Mouse (Mus musculus): Measurements from ENCODE around the gene Lgi4. TPM values are rescaled to one million over a fixed set of nuclear protein-coding genes. Genes with fewer than 3 reads are reported as not detected.

The Lgi4 gene
- 2.1 TPM in 2 replicates for polyA plus RNA-seq (2016; fragmentation: Nextera tagmentation; extraction: Ambion mirVana)

GRCm38 (mm10) chr7:31059108-31059507, at the start of gene Lgi4:
Gene Lgi4 (plus strand): TSS chr7:31059342.
- Histone ChIP-seq H3K4me2 (replicated peaks) (no peak within 1 kb of the TSS), H3K27ac (peak within 1 kb of the TSS; percentile 70)
- ATAC-seq (ENCODE audit: low FRiP score), result peak; percentile 70

GRCm38 (mm10) chr7:31012971-31013370, 46.2 kb upstream of the Lgi4 start:
- peaks cover 12% of the 10 kb centered on the region for H3K4me1 ChIP-seq
- no peak for ATAC-seq (ENCODE audit: low FRiP score)
- no peak overlapping the region for H3K9ac ChIP-seq
- H3K4me3 ChIP-seq, result no peak overlapping the region
- 89% methylated on average over 5 of the region's 5 CpGs for WGBS
- H3K36me3 ChIP-seq, result no peaks in the 10 kb centered on the region
- no peaks in the 10 kb centered on the region for H3K27me3 ChIP-seq
- no peak overlapping the region for H3K4me2 ChIP-seq (replicated peaks)
- no peaks in the 10 kb centered on the region for H3K9me3 ChIP-seq (replicated peaks)
- H3K27ac ChIP-seq, result no peak overlapping the region

More at GRCm38 (mm10) chr7:31059108-31059507, at the start of gene Lgi4:
- H3K9ac ChIP-seq, result no peak within 1 kb of the TSS
- no peaks in the 10 kb centered on the region for H3K36me3 ChIP-seq
- H3K27me3 ChIP-seq, result peaks cover 7% of the 10 kb centered on the region
- H3K9me3 ChIP-seq (replicated peaks), result no peaks in the 10 kb centered on the region
- 2% methylated on average over 2 of the region's 2 CpGs for WGBS
- no peak within 1 kb of the TSS for H3K4me3 ChIP-seq
- H3K4me1 ChIP-seq, result peaks cover 22% of the 10 kb centered on the region

GRCm38 (mm10) chr7:31017104-31017901, 41.8 kb upstream of the Lgi4 start:
- Histone ChIP-seq H3K27me3 (no peaks in the 10 kb centered on the region), H3K9me3 (replicated peaks) (no peaks in the 10 kb centered on the region), H3K36me3 (no peaks in the 10 kb centered on the region), H3K4me3 (no peak overlapping the region), H3K4me2 (replicated peaks) (no peak overlapping the region), H3K27ac (no peak overlapping the region), H3K9ac (no peak overlapping the region), H3K4me1 (peaks cover 12% of the 10 kb centered on the region)
- ATAC-seq (ENCODE audit: low FRiP score), result peak; percentile 26; the same call in 1 of the 2 replicates
- WGBS, result 54% methylated on average over 10 of the region's 10 CpGs

GRCm38 (mm10) chr7:31028609-31029008, 30.5 kb upstream of the Lgi4 start:
- Histone ChIP-seq H3K27ac (no peak overlapping the region), H3K27me3 (no peaks in the 10 kb centered on the region), H3K4me3 (no peak overlapping the region), H3K36me3 (no peaks in the 10 kb centered on the region), H3K9me3 (replicated peaks) (no peaks in the 10 kb centered on the region), H3K4me2 (replicated peaks) (no peak overlapping the region), H3K9ac (no peak overlapping the region), H3K4me1 (no peaks in the 10 kb centered on the region)
- WGBS, result 80% methylated on average over 8 of the region's 8 CpGs
- no peak for ATAC-seq (ENCODE audit: low FRiP score)

GRCm38 (mm10) chr7:31030717-31031116, 28.4 kb upstream of the Lgi4 start:
- H3K36me3 ChIP-seq, result no peaks in the 10 kb centered on the region
- no peaks in the 10 kb centered on the region for H3K27me3 ChIP-seq
- H3K4me3 ChIP-seq, result no peak overlapping the region
- H3K9ac ChIP-seq, result no peak overlapping the region
- no peak for ATAC-seq (ENCODE audit: low FRiP score)
- H3K9me3 ChIP-seq (replicated peaks), result no peaks in the 10 kb centered on the region
- 69% methylated on average over 2 of the region's 2 CpGs for WGBS
- no peak overlapping the region for H3K27ac ChIP-seq
- H3K4me2 ChIP-seq (replicated peaks), result no peak overlapping the region
- no peaks in the 10 kb centered on the region for H3K4me1 ChIP-seq

- ATAC-seq (ENCODE audit: low FRiP score), result no peak
- 86% methylated on average over 7 of the region's 7 CpGs for WGBS
These were observed 27.4 kb upstream of the Lgi4 start for GRCm38 (mm10) chr7:31031731-31032130.

GRCm38 (mm10) chr7:31033409-31034165, 25.6 kb upstream of the Lgi4 start:
- WGBS, result 76% methylated on average over 9 of the region's 9 CpGs
- no peaks in the 10 kb centered on the region for H3K4me1 ChIP-seq
- H3K4me3 ChIP-seq, result no peak overlapping the region
- no peak overlapping the region for H3K4me2 ChIP-seq (replicated peaks)
- no peak overlapping the region for H3K27ac ChIP-seq
- H3K36me3 ChIP-seq, result no peaks in the 10 kb centered on the region
- H3K9ac ChIP-seq, result no peak overlapping the region
- H3K27me3 ChIP-seq, result no peaks in the 10 kb centered on the region
- H3K9me3 ChIP-seq (replicated peaks), result no peaks in the 10 kb centered on the region
- no peak for ATAC-seq (ENCODE audit: low FRiP score)

More at GRCm38 (mm10) chr7:31031731-31032130, 27.4 kb upstream of the Lgi4 start:
- Histone ChIP-seq H3K4me2 (replicated peaks) (no peak overlapping the region), H3K27me3 (no peaks in the 10 kb centered on the region), H3K9ac (no peak overlapping the region), H3K4me1 (no peaks in the 10 kb centered on the region), H3K36me3 (no peaks in the 10 kb centered on the region), H3K9me3 (replicated peaks) (no peaks in the 10 kb centered on the region), H3K27ac (no peak overlapping the region), H3K4me3 (no peak overlapping the region)

- Histone ChIP-seq H3K9me3 (replicated peaks) (no peaks in the 10 kb centered on the region), H3K9ac (no peak overlapping the region), H3K4me3 (no peak overlapping the region), H3K27ac (no peak overlapping the region), H3K4me1 (no peaks in the 10 kb centered on the region), H3K36me3 (no peaks in the 10 kb centered on the region), H3K27me3 (no peaks in the 10 kb centered on the region), H3K4me2 (replicated peaks) (no peak overlapping the region)
- WGBS, result 66% methylated on average over 11 of the region's 11 CpGs
- no peak for ATAC-seq (ENCODE audit: low FRiP score)
These were observed 24.4 kb upstream of the Lgi4 start for GRCm38 (mm10) chr7:31034789-31035188.

- Histone ChIP-seq H3K4me1 (no peaks in the 10 kb centered on the region), H3K9ac (no peak overlapping the region), H3K27ac (no peak overlapping the region), H3K4me3 (no peak overlapping the region), H3K36me3 (no peaks in the 10 kb centered on the region), H3K4me2 (replicated peaks) (no peak overlapping the region), H3K9me3 (replicated peaks) (no peaks in the 10 kb centered on the region), H3K27me3 (peaks cover 2% of the 10 kb centered on the region; the same call in 1 of the 2 replicates)
- ATAC-seq (ENCODE audit: low FRiP score), result no peak
- 82% methylated on average over 9 of the region's 11 CpGs for WGBS
These were observed 23.9 kb upstream of the Lgi4 start for GRCm38 (mm10) chr7:31035291-31035690.

GRCm38 (mm10) chr7:31036917-31037316, 22.2 kb upstream of the Lgi4 start:
- H3K4me2 ChIP-seq (replicated peaks), result no peak overlapping the region
- no peak overlapping the region for H3K9ac ChIP-seq
- H3K9me3 ChIP-seq (replicated peaks), result no peaks in the 10 kb centered on the region
- no peak for ATAC-seq (ENCODE audit: low FRiP score)
- H3K4me3 ChIP-seq, result no peak overlapping the region
- no peak overlapping the region for H3K27ac ChIP-seq
- no peaks in the 10 kb centered on the region for H3K36me3 ChIP-seq
- peaks cover 18% of the 10 kb centered on the region for H3K27me3 ChIP-seq
- WGBS, result 85% methylated on average over 7 of the region's 7 CpGs
- H3K4me1 ChIP-seq, result peaks cover 5% of the 10 kb centered on the region

- H3K4me1 ChIP-seq, result peaks cover 11% of the 10 kb centered on the region
- no peak overlapping the region for H3K9ac ChIP-seq
- no peak overlapping the region for H3K27ac ChIP-seq
- no peaks in the 10 kb centered on the region for H3K36me3 ChIP-seq
- no peaks in the 10 kb centered on the region for H3K9me3 ChIP-seq (replicated peaks)
- H3K4me2 ChIP-seq (replicated peaks), result no peak overlapping the region
- 90% methylated on average over 2 of the region's 2 CpGs for WGBS
- no peak for ATAC-seq (ENCODE audit: low FRiP score)
- H3K27me3 ChIP-seq, result peaks cover 26% of the 10 kb centered on the region
- H3K4me3 ChIP-seq, result no peak overlapping the region
These were observed 21.5 kb upstream of the Lgi4 start for GRCm38 (mm10) chr7:31037675-31038074.

GRCm38 (mm10) chr7:31039011-31039410, 20.1 kb upstream of the Lgi4 start:
- peaks cover 11% of the 10 kb centered on the region for H3K4me1 ChIP-seq
- no peak for ATAC-seq (ENCODE audit: low FRiP score)
- WGBS, result 88% methylated on average over 4 of the region's 4 CpGs
- H3K27ac ChIP-seq, result no peak overlapping the region
- no peaks in the 10 kb centered on the region for H3K36me3 ChIP-seq
- H3K4me3 ChIP-seq, result no peak overlapping the region
- no peaks in the 10 kb centered on the region for H3K9me3 ChIP-seq (replicated peaks)
- no peak overlapping the region for H3K9ac ChIP-seq
- H3K27me3 ChIP-seq, result peaks cover 38% of the 10 kb centered on the region
- H3K4me2 ChIP-seq (replicated peaks), result no peak overlapping the region

Data from hindbrain, embryonic 12.5 days (tissue).